Mouse (Mus musculus): ENCODE measurements around the gene Camta1.
A peak's percentile ranks its signal among the peaks of the same experiment; 100 is the strongest.

Camta1 gene

GRCm38 (mm10) chr4:151860441-151861331 lies 990 bp downstream of the Camta1 start:
- peak; percentile 17 to 19 for DNase-seq (ENCODE audit: low spot score in 2 of 2)

GRCm38 (mm10) chr4:151859275-151859674 lies 2.4 kb downstream of the Camta1 start:
- DNase-seq (ENCODE audit: low spot score in 2 of 2) = no peak

- DNase-seq (ENCODE audit: low spot score in 2 of 2) = no peak
These were observed 7.7 kb downstream of the Camta1 start for GRCm38 (mm10) chr4:151853949-151854348.

GRCm38 (mm10) chr4:151851179-151851578 lies 10.5 kb downstream of the Camta1 start:
- peak in 1 of 2 experiments; percentile 21 for DNase-seq (ENCODE audit: low spot score in 2 of 2)

- no peak for DNase-seq (ENCODE audit: low spot score in 2 of 2)
These were observed 19.1 kb downstream of the Camta1 start for GRCm38 (mm10) chr4:151842591-151842990.

- DNase-seq (ENCODE audit: low spot score in 2 of 2) = no peak
These were observed 23.2 kb downstream of the Camta1 start for GRCm38 (mm10) chr4:151838518-151838917.

- no peak for DNase-seq (ENCODE audit: low spot score in 2 of 2)
These were observed 25.8 kb downstream of the Camta1 start for GRCm38 (mm10) chr4:151835860-151836259.

- no peak for DNase-seq (ENCODE audit: low spot score in 2 of 2)
These were observed 27.1 kb downstream of the Camta1 start for GRCm38 (mm10) chr4:151834536-151834935.

- DNase-seq (ENCODE audit: low spot score in 2 of 2) = no peak
These were observed 27.7 kb downstream of the Camta1 start for GRCm38 (mm10) chr4:151833940-151834449.

- no peak for DNase-seq (ENCODE audit: low spot score in 2 of 2)
These were observed 33.8 kb downstream of the Camta1 start for GRCm38 (mm10) chr4:151827840-151828239.

- DNase-seq (ENCODE audit: low spot score in 2 of 2) = no peak
These were observed 34.3 kb downstream of the Camta1 start for GRCm38 (mm10) chr4:151827356-151827755.

- no peak for DNase-seq (ENCODE audit: low spot score in 2 of 2)
These were observed 37.7 kb downstream of the Camta1 start for GRCm38 (mm10) chr4:151823963-151824362.

- DNase-seq (ENCODE audit: low spot score in 2 of 2) = no peak
These were observed 38.7 kb downstream of the Camta1 start for GRCm38 (mm10) chr4:151822986-151823385.

GRCm38 (mm10) chr4:151817981-151818766 lies 43.5 kb downstream of the Camta1 start:
- no peak for DNase-seq (ENCODE audit: low spot score in 2 of 2)

- DNase-seq (ENCODE audit: low spot score in 2 of 2) = no peak
These were observed 48.0 kb downstream of the Camta1 start for GRCm38 (mm10) chr4:151813711-151814110.

GRCm38 (mm10) chr4:151805685-151806084 lies 56.0 kb downstream of the Camta1 start:
- DNase-seq (ENCODE audit: low spot score in 2 of 2) = no peak

- no peak for DNase-seq (ENCODE audit: low spot score in 2 of 2)
These were observed 56.6 kb downstream of the Camta1 start for GRCm38 (mm10) chr4:151805046-151805445.

GRCm38 (mm10) chr4:151804208-151804607 lies 57.5 kb downstream of the Camta1 start:
- DNase-seq (ENCODE audit: low spot score in 2 of 2) = no peak

- no peak for DNase-seq (ENCODE audit: low spot score in 2 of 2)
These were observed 63.0 kb downstream of the Camta1 start for GRCm38 (mm10) chr4:151798630-151799029.

GRCm38 (mm10) chr4:151793694-151794093 lies 68.0 kb downstream of the Camta1 start:
- DNase-seq (ENCODE audit: low spot score in 2 of 2) = no peak

GRCm38 (mm10) chr4:151786946-151787705 lies 74.5 kb downstream of the Camta1 start:
- DNase-seq (ENCODE audit: low spot score in 2 of 2) = no peak

GRCm38 (mm10) chr4:151780511-151780910 lies 81.2 kb downstream of the Camta1 start:
- no peak for DNase-seq (ENCODE audit: low spot score in 2 of 2)

Measured in frontal cortex, postnatal 14 days (tissue).